Mouse (Mus musculus) pancreas, adult 10 weeks (tissue): Measurements from ENCODE around the gene Fzd1. TPM values are rescaled to one million over a fixed set of nuclear protein-coding genes. Genes with fewer than 3 reads are reported as not detected.

Experiments used
- polyA plus RNA-seq: library from polyadenylated mRNA; stranded (reverse); fragments of 350-450 nt; fragmentation: Illumina TruSeq; extraction: RNeasy Lipid Tissue Mini Kit (QIAGEN cat#74804); gene quantifications from one replicate; pipeline ENCODE4 v1.2.3, GENCODE M21; 2015; ENCODE audit warnings: low read depth, low replicate concordance; ENCODE audit not compliant: insufficient read depth

Gene Fzd1
- polyA plus RNA-seq, result 3.2 TPM

DNA sequence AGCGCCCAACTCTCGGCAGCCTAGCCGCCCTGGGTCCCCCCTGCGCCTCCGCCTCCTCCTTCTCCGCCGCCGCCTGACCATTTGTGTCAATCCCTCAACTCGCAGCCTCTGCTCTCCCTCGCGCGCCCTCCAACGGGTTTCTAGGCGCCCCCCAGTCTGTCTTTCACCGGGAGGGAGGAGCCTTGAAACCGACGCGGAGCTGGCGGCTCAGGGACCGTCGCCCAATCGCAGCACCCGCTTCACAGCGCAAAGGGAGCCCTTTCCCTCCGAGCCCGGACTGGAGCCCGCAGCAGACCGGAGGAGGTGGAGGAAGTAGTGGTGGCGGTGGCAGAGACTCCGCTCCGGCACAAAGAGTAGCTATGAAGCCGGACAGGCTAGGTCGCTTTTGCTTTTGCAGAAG is at the start of gene Fzd1:
Fzd1 (minus strand) TSS at position 134 of the 400 bp plus-strand sequence.

